Mouse (Mus musculus): ENCODE data around the gene Gm20388. TPM values are rescaled to one million over a fixed set of nuclear protein-coding genes. Genes with fewer than 3 reads are reported as not detected.

Gene Gm20388
- total and polyA plus RNA-seq, 2 experiments from 2014 or later, result 17.3 TPM; not detected in 1

DNA sequence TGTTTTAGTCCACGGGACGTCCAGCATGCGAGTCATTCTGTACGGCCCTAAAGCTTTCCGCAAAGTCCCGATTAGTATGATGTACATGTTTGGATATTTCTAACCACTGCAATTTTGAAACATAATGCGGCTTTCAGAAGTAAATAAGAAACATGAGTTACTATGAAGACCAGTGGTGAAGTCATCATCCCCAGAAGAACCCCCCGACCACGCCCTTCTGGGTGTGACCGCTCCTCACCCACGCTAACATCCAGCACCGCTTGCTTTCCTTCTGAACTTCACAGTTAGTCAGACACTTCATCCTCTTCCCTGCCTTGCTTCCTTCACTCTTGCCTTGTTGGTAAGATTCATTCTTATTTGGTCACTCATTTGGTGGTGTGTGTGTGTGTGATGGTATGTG is 3738.8 kb downstream of the Gm20388 start:
- no peaks in the 10 kb centered on the region for H3K4me1 ChIP-seq (ENCODE audit: control insufficient read depth, insufficient read depth)
- H3K9me3 ChIP-seq (replicated peaks; ENCODE audit: control insufficient read depth, low read length), result no peaks in the 10 kb centered on the region
- H3K9ac ChIP-seq (replicated peaks; ENCODE audit: low read depth, low read length), result no peak overlapping the region
- H3K27me3 ChIP-seq (ENCODE audit: control insufficient read depth, insufficient read depth, low read length), result 0 out of 2 replicates have a peak, but pooled peaks cover 8% of the 10 kb centered on the region
- TF ChIP-seq CTCF (IDR thresholded peaks at IDR 0.05; ENCODE audit: low read depth) (no peak), EP300 (IDR thresholded peaks at IDR 0.05; ENCODE audit: low read depth) (no peak)
- 83% methylated on average over 12 of the region's 12 CpGs for WGBS
- H3K4me2 ChIP-seq (ENCODE audit: low read depth, low read length), result no peak overlapping the region
- DNase-seq (ENCODE audit: low spot score), result no peak
- no peak overlapping the region for H3K27ac ChIP-seq (ENCODE audit: low read depth)
- H3K36me3 ChIP-seq (replicated peaks; ENCODE audit: control insufficient read depth, insufficient read depth, low read length), result no peaks in the 10 kb centered on the region
- ATAC-seq (ENCODE audit: insufficient read depth, low read depth), result no peak
- H3K4me3 ChIP-seq (ENCODE audit: low read depth, low read length), result no peak overlapping the region

DNA sequence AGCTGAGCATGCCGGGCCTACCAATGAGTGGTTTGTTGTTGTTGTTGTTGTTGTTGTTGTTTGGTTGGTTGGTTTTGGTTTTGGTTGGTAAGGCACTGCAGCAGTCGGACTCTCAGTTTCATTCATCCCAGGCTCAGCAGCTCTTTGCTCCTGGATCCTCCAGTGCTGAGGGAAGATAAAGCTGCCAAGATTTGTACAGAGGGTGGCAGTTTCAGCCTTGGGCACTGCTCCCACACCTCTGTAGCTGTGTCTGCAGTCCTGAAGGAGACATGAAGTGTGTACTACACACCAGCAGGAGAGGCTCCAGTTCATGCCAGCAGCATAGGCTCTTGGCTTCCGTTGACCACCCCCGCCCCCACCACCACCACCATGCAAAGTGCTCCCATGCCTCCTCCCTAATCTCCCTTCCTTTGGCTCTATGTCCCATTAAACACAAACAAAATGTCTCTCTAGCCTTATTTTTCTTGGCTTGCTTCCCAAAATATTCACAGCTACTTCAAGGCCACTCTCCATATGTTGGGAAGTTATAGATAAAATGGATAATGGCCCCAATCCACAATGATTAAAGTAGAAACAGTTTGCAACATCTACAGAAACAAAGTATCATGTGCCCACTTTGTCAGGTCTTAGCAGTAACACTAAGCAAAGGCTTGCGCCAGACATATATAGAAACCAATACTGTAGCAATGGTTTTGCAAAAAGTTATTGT is 3740.9 kb downstream of the Gm20388 start:
- 64% methylated on average over 5 of the region's 5 CpGs for WGBS
- H3K4me1 ChIP-seq (ENCODE audit: control insufficient read depth, insufficient read depth), result no peaks in the 10 kb centered on the region; the same call in 1 of the 2 replicates
- no peak for ATAC-seq (ENCODE audit: insufficient read depth, low read depth)

DNA sequence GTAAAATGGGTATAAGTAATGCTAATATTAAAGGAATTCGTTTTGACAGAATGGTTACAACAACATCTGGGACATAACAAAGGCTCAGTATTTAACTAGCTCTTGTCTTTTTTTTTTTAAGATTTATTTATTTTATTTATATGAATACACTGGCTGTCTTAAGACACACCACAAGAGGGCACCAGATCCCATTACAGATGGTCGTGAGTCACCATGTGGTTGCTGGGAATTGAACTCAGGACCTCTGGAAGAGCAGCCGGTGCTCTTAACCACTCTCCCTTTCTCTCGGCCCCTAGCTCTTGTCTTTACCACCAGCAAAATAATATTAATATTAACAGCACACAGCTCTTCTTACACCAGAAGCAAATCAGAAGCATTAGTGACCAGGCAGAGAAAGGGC is 3742.0 kb downstream of the Gm20388 start:
- Histone ChIP-seq H3K9ac (replicated peaks; ENCODE audit: low read depth, low read length) (no peak overlapping the region), H3K9me3 (replicated peaks; ENCODE audit: control insufficient read depth, low read length) (no peaks in the 10 kb centered on the region), H3K4me3 (ENCODE audit: low read depth, low read length) (no peak overlapping the region), H3K4me2 (ENCODE audit: low read depth, low read length) (no peak overlapping the region), H3K4me1 (ENCODE audit: control insufficient read depth, insufficient read depth) (no peaks in the 10 kb centered on the region; the same call in 1 of the 2 replicates), H3K36me3 (replicated peaks; ENCODE audit: control insufficient read depth, insufficient read depth, low read length) (0 out of 2 replicates have a peak, but pooled peaks cover 1% of the 10 kb centered on the region), H3K27me3 (ENCODE audit: control insufficient read depth, insufficient read depth, low read length) (0 out of 2 replicates have a peak, but pooled peaks cover 8% of the 10 kb centered on the region), H3K27ac (ENCODE audit: low read depth) (no peak overlapping the region)
- 72% methylated on average over 4 of the region's 4 CpGs for WGBS
- ATAC-seq (ENCODE audit: insufficient read depth, low read depth) (no peak), DNase-seq (ENCODE audit: low spot score) (no peak)
- TF ChIP-seq CTCF (IDR thresholded peaks at IDR 0.05; ENCODE audit: low read depth) (no peak), EP300 (IDR thresholded peaks at IDR 0.05; ENCODE audit: low read depth) (no peak)

More for the DNA sequence above, 3740.9 kb downstream of the Gm20388 start:
- H3K27ac ChIP-seq (ENCODE audit: low read depth), result no peak overlapping the region
- DNase-seq (ENCODE audit: low spot score), result no peak
- H3K4me2 ChIP-seq (ENCODE audit: low read depth, low read length), result no peak overlapping the region
- TF ChIP-seq CTCF (IDR thresholded peaks at IDR 0.05; ENCODE audit: low read depth), result 0 out of 2 replicates have a peak, but pooled peaks have one; percentile 2
- no peak for TF ChIP-seq EP300 (IDR thresholded peaks at IDR 0.05; ENCODE audit: low read depth)
- no peak overlapping the region for H3K4me3 ChIP-seq (ENCODE audit: low read depth, low read length)
- H3K9me3 ChIP-seq (replicated peaks; ENCODE audit: control insufficient read depth, low read length), result no peaks in the 10 kb centered on the region
- H3K9ac ChIP-seq (replicated peaks; ENCODE audit: low read depth, low read length), result no peak overlapping the region
- 0 out of 2 replicates have a peak, but pooled peaks cover 8% of the 10 kb centered on the region for H3K27me3 ChIP-seq (ENCODE audit: control insufficient read depth, insufficient read depth, low read length)
- no peaks in the 10 kb centered on the region for H3K36me3 ChIP-seq (replicated peaks; ENCODE audit: control insufficient read depth, insufficient read depth, low read length)

DNA sequence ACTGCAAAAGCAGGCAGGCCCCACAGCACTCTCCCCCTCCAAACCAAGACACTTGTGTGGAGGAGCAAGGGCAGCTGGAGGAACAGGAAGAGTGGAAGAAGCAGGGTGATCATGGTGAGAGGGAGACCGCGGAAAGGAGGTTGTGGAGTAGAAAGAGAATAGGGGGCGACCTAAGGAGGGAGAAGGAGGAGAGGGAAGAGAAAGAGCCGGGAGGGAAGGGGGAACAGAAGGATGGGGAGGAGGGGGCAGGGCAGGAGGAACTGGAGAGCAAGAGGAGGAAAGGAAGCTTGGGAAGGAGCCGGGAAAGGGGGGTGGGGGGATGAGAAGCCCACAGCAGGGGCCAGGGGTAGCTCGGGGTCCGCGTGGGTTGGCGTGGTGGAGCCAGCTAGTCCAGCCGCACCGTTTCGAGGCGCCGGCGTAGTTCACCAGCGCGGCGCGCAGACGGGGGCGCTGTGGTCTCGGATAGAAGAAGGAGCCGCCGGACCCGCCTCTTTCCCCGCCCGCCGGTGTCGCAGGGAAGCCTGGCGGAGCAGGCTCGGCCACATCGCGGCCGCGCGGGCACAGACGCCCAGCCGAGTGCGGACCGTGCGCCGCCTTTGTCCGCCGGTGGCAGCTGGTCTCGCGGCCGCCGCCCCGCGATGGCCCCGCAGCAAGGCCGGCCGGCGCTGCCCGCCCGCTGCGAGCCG is 3742.8 kb downstream of the Gm20388 start, which contains the start of gene Rhou:
Gene Rhou, plus strand, starts transcription at position 622 of the 686 bp plus-strand sequence.
- Histone ChIP-seq H3K27ac (ENCODE audit: low read depth) (peak within 1 kb of the TSS; percentile 62), H3K4me3 (ENCODE audit: low read depth, low read length) (peak within 1 kb of the TSS; percentile 55), H3K4me1 (ENCODE audit: control insufficient read depth, insufficient read depth) (no peaks in the 10 kb centered on the region; the same call in 1 of the 2 replicates), H3K9ac (replicated peaks; ENCODE audit: low read depth, low read length) (peak within 1 kb of the TSS; percentile 55), H3K4me2 (ENCODE audit: low read depth, low read length) (peak within 1 kb of the TSS; percentile 75), H3K9me3 (replicated peaks; ENCODE audit: control insufficient read depth, low read length) (no peaks in the 10 kb centered on the region), H3K27me3 (ENCODE audit: control insufficient read depth, insufficient read depth, low read length) (0 out of 2 replicates have a peak, but pooled peaks cover 8% of the 10 kb centered on the region), H3K36me3 (replicated peaks; ENCODE audit: control insufficient read depth, insufficient read depth, low read length) (0 out of 2 replicates have a peak, but pooled peaks cover 3% of the 10 kb centered on the region)
- TF ChIP-seq EP300 (IDR thresholded peaks at IDR 0.05; ENCODE audit: low read depth) (no peak), CTCF (IDR thresholded peaks at IDR 0.05; ENCODE audit: low read depth) (peak; percentile 59)
- peak; percentile 86 for ATAC-seq (ENCODE audit: insufficient read depth, low read depth)
- peak; percentile 86 for DNase-seq (ENCODE audit: low spot score)
- WGBS, result 2% methylated on average over 30 of the region's 58 CpGs

DNA sequence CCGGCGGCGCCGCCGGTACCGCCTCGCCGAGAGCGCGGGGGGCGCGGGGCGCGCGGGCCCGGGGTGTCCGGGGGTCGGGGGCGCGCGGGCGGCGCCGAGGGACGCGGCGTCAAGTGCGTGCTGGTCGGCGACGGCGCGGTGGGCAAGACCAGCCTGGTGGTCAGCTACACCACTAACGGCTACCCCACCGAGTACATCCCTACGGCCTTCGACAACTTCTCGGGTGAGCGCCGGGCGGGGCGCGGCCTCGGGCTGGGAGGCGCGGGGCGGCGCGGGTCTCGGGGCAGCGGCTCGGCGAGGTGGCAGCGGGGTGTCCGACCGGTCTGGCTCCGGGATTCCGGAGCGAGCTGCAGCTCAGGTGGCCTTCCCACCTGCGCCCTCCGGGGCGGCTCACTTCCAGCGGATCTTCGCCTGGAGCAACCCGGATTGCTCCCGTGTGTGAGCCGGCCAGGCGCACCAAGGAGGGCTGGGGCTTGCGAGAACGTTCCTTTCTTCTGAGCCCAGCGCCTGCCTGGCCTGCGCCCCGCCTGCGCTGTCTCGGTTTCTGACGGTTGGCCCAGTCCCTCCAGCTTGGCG is 3743.4 kb downstream of the Gm20388 start:
- peak; percentile 67 for ATAC-seq (ENCODE audit: insufficient read depth, low read depth)
- Histone ChIP-seq H3K9ac (replicated peaks; ENCODE audit: low read depth, low read length) (peak overlapping the region; percentile 55), H3K27me3 (ENCODE audit: control insufficient read depth, insufficient read depth, low read length) (0 out of 2 replicates have a peak, but pooled peaks cover 8% of the 10 kb centered on the region), H3K4me2 (ENCODE audit: low read depth, low read length) (peak overlapping the region; percentile 75), H3K4me1 (ENCODE audit: control insufficient read depth, insufficient read depth) (no peaks in the 10 kb centered on the region; the same call in 1 of the 2 replicates), H3K36me3 (replicated peaks; ENCODE audit: control insufficient read depth, insufficient read depth, low read length) (0 out of 2 replicates have a peak, but pooled peaks cover 3% of the 10 kb centered on the region), H3K9me3 (replicated peaks; ENCODE audit: control insufficient read depth, low read length) (no peaks in the 10 kb centered on the region), H3K4me3 (ENCODE audit: low read depth, low read length) (peak overlapping the region; percentile 55), H3K27ac (ENCODE audit: low read depth) (peak overlapping the region; percentile 62)
- DNase-seq (ENCODE audit: low spot score), result peak; percentile 52
- WGBS, result 1% methylated on average over 65 of the region's 77 CpGs
- TF ChIP-seq CTCF (IDR thresholded peaks at IDR 0.05; ENCODE audit: low read depth) (no peak), EP300 (IDR thresholded peaks at IDR 0.05; ENCODE audit: low read depth) (no peak)
